Comparison of ENCODE assay signal across 15 mouse cellular contexts in the genomic region with DNA sequence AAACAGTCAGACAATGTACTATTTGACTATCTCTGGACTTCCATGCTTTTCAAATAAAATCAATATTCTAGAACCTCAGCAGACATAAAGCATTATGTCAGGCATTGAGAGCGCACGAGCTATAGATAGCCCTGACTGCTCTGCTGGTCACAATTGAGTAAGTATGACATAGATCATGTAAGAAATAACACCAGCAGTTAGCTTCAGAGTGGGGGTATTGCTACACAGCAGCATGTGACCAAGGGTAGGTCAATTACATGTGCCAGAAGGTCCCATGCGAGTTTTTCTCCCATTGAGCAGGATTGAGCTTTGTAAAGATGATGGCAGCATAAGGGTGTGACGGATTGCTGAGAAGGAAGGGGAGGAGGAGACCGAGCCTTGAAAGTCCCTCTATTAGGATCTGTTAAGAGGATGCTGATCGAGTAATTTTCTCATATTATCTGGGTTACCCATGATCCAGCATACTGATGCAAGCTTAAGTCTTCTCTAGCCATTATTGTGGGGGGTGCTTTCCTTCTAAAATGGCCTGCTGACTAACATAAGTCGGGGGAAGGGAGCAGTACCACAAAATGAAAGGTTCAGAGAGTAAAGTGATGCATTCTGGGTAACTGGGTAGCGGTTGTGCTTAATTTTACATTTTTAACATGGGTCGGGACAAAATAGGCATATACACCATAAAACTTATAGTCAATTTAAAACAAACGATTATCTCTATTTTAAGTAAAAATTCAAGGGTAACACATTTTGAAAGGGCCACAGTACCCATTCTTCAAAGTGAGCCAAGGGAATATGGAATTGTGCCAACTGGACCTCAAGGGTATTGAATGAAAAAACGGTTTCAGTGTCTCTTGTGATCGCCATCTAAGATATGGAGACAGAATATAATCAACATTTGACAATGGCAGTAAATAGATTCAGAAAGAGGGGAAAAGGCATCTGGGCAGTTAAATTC. TPM values are rescaled to one million over a fixed set of nuclear protein-coding genes. Genes with fewer than 3 reads are reported as not detected.
DNase-seq lines count a peak whose midpoint lies in the region; ATAC-seq and TF ChIP-seq lines count a peak whose summit lies in the region.
"Had no signal": no experiment of that assay in that cellular context is flagged by ENCODE, and none has a peak within 500 bp of the region (broad histone marks: within the 10 kb centered on the region; RNA-seq: fewer than 3 reads in every experiment).

No protein-coding gene starts in this region.

- peak in 1 of 2 experiments; percentile 38; a peak in 2 of 4 replicates for TF ChIP-seq POLR2A in MEL (IDR thresholded peaks at IDR 0.05; ENCODE audit: control insufficient read depth in 1 of 2, insufficient read depth in 1 of 2, low read depth in 1 of 2, low read length in 2 of 2, poor library complexity in 1 of 2)

- H3K9ac ChIP-seq in kidney, embryonic 15.5 days, result no peak overlapping the region
- H3K9ac ChIP-seq in MEL (ENCODE audit: control insufficient read depth, low read depth, low read length, poor library complexity, severe bottlenecking), result peak overlapping the region; percentile 77
- H3K9ac ChIP-seq in intestine, embryonic 14.5 days (ENCODE audit: low read length), result no peak overlapping the region
- H3K9ac ChIP-seq: midbrain, embryonic 12.5 days had no signal

- no peaks in the 10 kb centered on the region for H3K9me3 ChIP-seq in kidney, embryonic 15.5 days (replicated peaks)
- no peaks in the 10 kb centered on the region for H3K9me3 ChIP-seq in MEL (replicated peaks; ENCODE audit: insufficient read depth, low read length)
- no peaks in the 10 kb centered on the region for H3K9me3 ChIP-seq in intestine, embryonic 14.5 days (ENCODE audit: control insufficient read depth, low read length)
- H3K9me3 ChIP-seq in megakaryocyte, embryonic 14.5 days, result no peaks in the 10 kb centered on the region
- H3K9me3 ChIP-seq: midbrain, embryonic 12.5 days had no signal

- no peak for TF ChIP-seq CTCF in MEL (IDR thresholded peaks at IDR 0.05 in 2 of 3, conservative IDR thresholded peaks at IDR 0.05 in 1 of 3; ENCODE audit: control insufficient read depth in 1 of 3, insufficient read depth in 1 of 3, low read depth in 2 of 3, low read length in 3 of 3, poor library complexity in 1 of 3, severe bottlenecking in 1 of 3)

- no peaks in the 10 kb centered on the region for H3K27me3 ChIP-seq in kidney, embryonic 15.5 days
- no peaks in the 10 kb centered on the region for H3K27me3 ChIP-seq in MEL (ENCODE audit: control insufficient read depth in 1 of 2, insufficient read depth in 2 of 2, low read length in 2 of 2)
- H3K27me3 ChIP-seq in intestine, embryonic 14.5 days (replicated peaks; ENCODE audit: control insufficient read depth, insufficient read depth, low read length), result no peaks in the 10 kb centered on the region
- no peaks in the 10 kb centered on the region for H3K27me3 ChIP-seq in megakaryocyte, embryonic 14.5 days (replicated peaks)
- H3K27me3 ChIP-seq: midbrain, embryonic 12.5 days; Patski had no signal

- WGBS in kidney, embryonic 15.5 days, result 81% methylated on average over 12 of the region's 12 CpGs
- 80% methylated on average over 12 of the region's 12 CpGs for WGBS in intestine, embryonic 14.5 days

- H3K4me1 ChIP-seq in kidney, embryonic 15.5 days, result no peaks in the 10 kb centered on the region
- peaks cover 13 to 16% of the 10 kb centered on the region in 2 experiments for H3K4me1 ChIP-seq in MEL (ENCODE audit: control insufficient read depth in 1 of 2, insufficient read depth in 2 of 2, low read length in 2 of 2)
- H3K4me1 ChIP-seq in intestine, embryonic 14.5 days (replicated peaks; ENCODE audit: control insufficient read depth, insufficient read depth, low read length), result no peaks in the 10 kb centered on the region
- H3K4me1 ChIP-seq in megakaryocyte, embryonic 14.5 days, result peaks cover 65% of the 10 kb centered on the region
- H3K4me1 ChIP-seq: midbrain, embryonic 12.5 days had no signal

- peak; percentile 56; the same call in 1 of the 2 replicates for ATAC-seq in kidney, embryonic 15.5 days (replicated peaks; ENCODE audit: low FRiP score)
- 0 out of 2 replicates have a peak, but pooled peaks have one; percentile 45 for ATAC-seq in intestine, embryonic 14.5 days (replicated peaks; ENCODE audit: low FRiP score, low TSS enrichment, low read depth)
- ATAC-seq: Patski had no signal

- peak; percentile 32 to 39; a peak in 2 of 4 replicates for TF ChIP-seq EP300 in MEL (IDR thresholded peaks at IDR 0.05; ENCODE audit: low read depth in 1 of 2, low read length in 2 of 2)

- no peaks in the 10 kb centered on the region for H3K79me2 ChIP-seq in MEL (ENCODE audit: control insufficient read depth, insufficient read depth, low read length, poor library complexity)

- DNase-seq in kidney, adult 8-10 months, result no peak
- peak; percentile 92 for DNase-seq in MEL (ENCODE audit: low read depth, low spot score)
- DNase-seq in intestine, embryonic 14.5 days (ENCODE audit: low spot score), result no peak
- DNase-seq in heart, adult 18-20 months, result no peak
- no peak for DNase-seq in left cerebral cortex, postnatal 10 days (ENCODE audit: extremely low spot score in 1 of 2, low spot score in 2 of 2)
- DNase-seq: adrenal gland, adult 8-10 months; heart, adult 2 months; heart, postnatal 4 days; lung, adult 18-20 months; thymus, adult 18-20 months had no signal

- no peak for TF ChIP-seq RAD21 in MEL (IDR thresholded peaks at IDR 0.05; ENCODE audit: low read depth, low read length)

- no peak overlapping the region for H3K4me2 ChIP-seq in kidney, embryonic 15.5 days
- H3K4me2 ChIP-seq in intestine, embryonic 14.5 days (ENCODE audit: low read length), result no peak overlapping the region
- H3K4me2 ChIP-seq: midbrain, embryonic 12.5 days had no signal

- intact Hi-C loops in left cerebral cortex, postnatal 10 days (cut with DNase I), result no loop called here

- no peaks in the 10 kb centered on the region for H3K36me3 ChIP-seq in kidney, embryonic 15.5 days
- peaks cover 0 to 32% of the 10 kb centered on the region in 2 experiments; a peak in 2 of 4 replicates for H3K36me3 ChIP-seq in MEL (ENCODE audit: control insufficient read depth in 1 of 2, insufficient read depth in 2 of 2, low read length in 2 of 2)
- H3K36me3 ChIP-seq in intestine, embryonic 14.5 days (ENCODE audit: control insufficient read depth, insufficient read depth, low read length), result no peaks in the 10 kb centered on the region
- H3K36me3 ChIP-seq in megakaryocyte, embryonic 14.5 days (replicated peaks; ENCODE audit: low read length), result no peaks in the 10 kb centered on the region
- H3K36me3 ChIP-seq: midbrain, embryonic 12.5 days had no signal

- H3K4me3 ChIP-seq in kidney, embryonic 15.5 days (replicated peaks), result no peak overlapping the region
- H3K4me3 ChIP-seq in MEL (ENCODE audit: control insufficient read depth in 1 of 2, insufficient read depth in 1 of 2, low read depth in 2 of 2, low read length in 2 of 2), result peak overlapping the region; percentile 59 to 68
- H3K4me3 ChIP-seq in intestine, embryonic 14.5 days (ENCODE audit: low read depth, low read length), result no peak overlapping the region
- peak overlapping the region; percentile 87 for H3K4me3 ChIP-seq in megakaryocyte, embryonic 14.5 days (replicated peaks)
- H3K4me3 ChIP-seq: heart, adult 2 months; left cerebral cortex, adult 2 months; midbrain, embryonic 12.5 days had no signal

- H3K27ac ChIP-seq in kidney, embryonic 15.5 days, result peak overlapping the region; percentile 33
- H3K27ac ChIP-seq in MEL (ENCODE audit: control insufficient read depth, low read depth, low read length), result peak overlapping the region; percentile 86
- H3K27ac ChIP-seq in intestine, embryonic 14.5 days (ENCODE audit: low read depth), result no peak overlapping the region
- H3K27ac ChIP-seq: heart, adult 2 months; left cerebral cortex, adult 2 months; midbrain, embryonic 12.5 days had no signal

TF ChIP-seq in MEL, 35 proteins besides CTCF, POLR2A, EP300 and RAD21 (continues in another document):
- TF ChIP-seq E2F4 (IDR thresholded peaks at IDR 0.05; ENCODE audit: borderline replicate concordance, low read depth, low read length), result no peak
- TF ChIP-seq MAX (IDR thresholded peaks at IDR 0.05; ENCODE audit: low read length), result peak; percentile 24
- TF ChIP-seq KAT2A (conservative IDR thresholded peaks at IDR 0.05; ENCODE audit: low read depth, low read length), result peak; percentile 46
- peak; percentile 51; the same call in 1 of the 2 replicates for TF ChIP-seq TCF12 (IDR thresholded peaks at IDR 0.05; ENCODE audit: low read depth, low read length)
- peak; percentile 46; the same call in 1 of the 2 replicates for TF ChIP-seq CHD2 (IDR thresholded peaks at IDR 0.05; ENCODE audit: low read length)
- TF ChIP-seq ELF1 (IDR thresholded peaks at IDR 0.05; ENCODE audit: low read depth, low read length), result no peak
- TF ChIP-seq MYC (IDR thresholded peaks at IDR 0.05; ENCODE audit: low read depth, low read length), result peak; percentile 41
- TF ChIP-seq USF1 (IDR thresholded peaks at IDR 0.05; ENCODE audit: low read depth, low read length), result peak; percentile 35; the same call in 1 of the 2 replicates
- TF ChIP-seq CHD1 (IDR thresholded peaks at IDR 0.05; ENCODE audit: low read depth, low read length), result peak; percentile 32; the same call in 1 of the 2 replicates
- peak; percentile 73 for TF ChIP-seq HCFC1 (IDR thresholded peaks at IDR 0.05; ENCODE audit: low read depth, low read length)
- TF ChIP-seq ETS1 (IDR thresholded peaks at IDR 0.05; ENCODE audit: low read depth, low read length), result peak; percentile 61

RNA-seq across cellular contexts. Expression of gene Wdpcp, which starts 21.5 kb away (rescaled TPM):
- 11.5 and 11.8 TPM in 2 replicates for polyA plus RNA-seq in kidney, embryonic 15.5 days (2015; fragmentation: Nextera tagmentation; extraction: Ambion mirVana)
- total RNA-seq in MEL (2012; rRNA removed), result 0.81 and 1.3 TPM in 2 replicates
- polyA plus RNA-seq in MEL (2012; ENCODE audit: insufficient read depth in 1 of 2, insufficient read length in 2 of 2, low read depth in 1 of 2, low replicate concordance in 2 of 2, missing spikeins in 1 of 2), result 1 to 10 TPM in 1 of 2 experiments, not detected in 1; 1.3 TPM
- 7.1 and 8.0 TPM in 2 replicates for polyA plus RNA-seq in intestine, embryonic 14.5 days (2014; fragmentation: Nextera tagmentation; extraction: Ambion mirVana)
- 0.32 TPM in 1 of 2 replicates, not detected in the other for polyA plus RNA-seq in megakaryocyte, embryonic 14.5 days (2012; ENCODE audit: insufficient read depth, low replicate concordance)
- 1 to 10 TPM; 3.3 to 4.4 TPM for total RNA-seq in heart, adult 18-20 months (2021)
- total RNA-seq in left cerebral cortex, postnatal 10 days (2021), result 10 to 100 TPM; 18.5 to 19.1 TPM

RNA-seq across cellular contexts. Expression of gene Mdh1, which starts 21.7 kb away (rescaled TPM):
- 636 and 660 TPM in 2 replicates for polyA plus RNA-seq in kidney, embryonic 15.5 days (2015; fragmentation: Nextera tagmentation; extraction: Ambion mirVana)
- 175 and 208 TPM in 2 replicates for total RNA-seq in MEL (2012; rRNA removed)
- polyA plus RNA-seq in MEL (2012; ENCODE audit: insufficient read depth in 1 of 2, insufficient read length in 2 of 2, low read depth in 1 of 2, low replicate concordance in 2 of 2, missing spikeins in 1 of 2), result 100 to 1,000 TPM; 174 to 329 TPM
- polyA plus RNA-seq in intestine, embryonic 14.5 days (2014; fragmentation: Nextera tagmentation; extraction: Ambion mirVana), result 436 and 454 TPM in 2 replicates
- 1.1 and 13.0 TPM in 2 replicates for polyA plus RNA-seq in megakaryocyte, embryonic 14.5 days (2012; ENCODE audit: insufficient read depth, low replicate concordance)
- 1,000 to 10,000 TPM; 2,492 to 2,562 TPM for total RNA-seq in heart, adult 18-20 months (2021)
- total RNA-seq in left cerebral cortex, postnatal 10 days (2021), result 100 to 1,000 TPM; 649 to 658 TPM

Comparison
In these comparisons a context has a peak if more than half of its experiments do, and no peak if none do; other contexts are left out.
1. H3K4me3 ChIP-seq: peak in MEL (2 of 2) and megakaryocyte, embryonic 14.5 days (single experiment); none in kidney, embryonic 15.5 days (single experiment) and intestine, embryonic 14.5 days (single experiment).
2. RNA of gene Mdh1, which starts 21.7 kb away (polyA plus RNA-seq): 636 to 660 TPM in kidney, embryonic 15.5 days, 436 to 454 TPM in intestine, embryonic 14.5 days and 174 to 329 TPM in MEL; 1.1 to 13.0 TPM in megakaryocyte, embryonic 14.5 days; every median in the first group is over 10 times any median in the second.